Mouse (Mus musculus) embryo, embryonic 11.5 days (tissue): Measurements from ENCODE around the gene Sertad1.

Source experiments
- DNase-seq: peaks from one replicate; pipeline ENCODE4 v3.0.0-alpha.2; 2012; ENCODE audit warnings: low read depth, low spot score

Gene Sertad1

DNA sequence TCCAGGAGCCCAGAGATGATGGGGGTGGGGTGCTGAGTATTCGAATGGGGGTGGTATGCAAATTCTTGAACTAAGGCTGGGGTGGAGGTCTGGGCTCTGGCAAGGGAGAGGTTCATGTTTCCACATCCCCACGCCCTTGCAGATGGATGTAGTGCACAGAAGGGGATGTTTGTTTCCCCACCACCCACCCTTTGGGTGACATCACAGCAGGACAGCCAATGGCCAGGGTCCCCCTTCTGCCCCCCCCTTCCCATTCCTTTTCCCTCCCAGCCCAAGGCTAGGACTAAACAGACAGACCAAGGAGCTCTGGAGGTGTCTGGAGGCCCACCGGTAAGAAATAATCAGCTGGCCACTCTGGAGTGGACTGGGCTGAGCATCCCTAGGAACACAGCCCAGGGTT, 12.3 kb downstream of the Sertad1 start, which contains the start of gene Prx:
TSS of gene Prx (plus strand) at position 289 of the 400 bp plus-strand sequence.
- no peak for DNase-seq

DNA sequence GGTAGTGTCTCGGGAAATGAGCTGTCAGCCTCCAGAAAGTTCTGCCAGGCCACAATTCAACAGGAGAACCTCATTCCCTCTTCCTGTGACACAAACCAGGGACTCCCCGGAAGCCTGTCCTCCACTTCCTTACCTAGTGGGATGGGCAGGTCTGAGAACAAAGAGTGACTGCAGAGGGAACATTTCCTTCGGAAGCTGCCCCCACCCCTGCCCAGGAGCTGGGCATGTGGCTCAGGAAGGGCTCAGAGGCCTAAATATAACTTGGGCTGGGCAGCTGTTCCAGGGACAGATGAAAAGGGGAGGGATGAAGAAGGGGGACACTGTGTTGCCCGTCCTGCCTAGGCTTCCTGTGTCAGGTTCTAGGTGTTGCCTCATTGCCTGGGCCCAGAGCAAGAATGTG, 14.9 kb downstream of the Sertad1 start:
- DNase-seq, result no peak

DNA sequence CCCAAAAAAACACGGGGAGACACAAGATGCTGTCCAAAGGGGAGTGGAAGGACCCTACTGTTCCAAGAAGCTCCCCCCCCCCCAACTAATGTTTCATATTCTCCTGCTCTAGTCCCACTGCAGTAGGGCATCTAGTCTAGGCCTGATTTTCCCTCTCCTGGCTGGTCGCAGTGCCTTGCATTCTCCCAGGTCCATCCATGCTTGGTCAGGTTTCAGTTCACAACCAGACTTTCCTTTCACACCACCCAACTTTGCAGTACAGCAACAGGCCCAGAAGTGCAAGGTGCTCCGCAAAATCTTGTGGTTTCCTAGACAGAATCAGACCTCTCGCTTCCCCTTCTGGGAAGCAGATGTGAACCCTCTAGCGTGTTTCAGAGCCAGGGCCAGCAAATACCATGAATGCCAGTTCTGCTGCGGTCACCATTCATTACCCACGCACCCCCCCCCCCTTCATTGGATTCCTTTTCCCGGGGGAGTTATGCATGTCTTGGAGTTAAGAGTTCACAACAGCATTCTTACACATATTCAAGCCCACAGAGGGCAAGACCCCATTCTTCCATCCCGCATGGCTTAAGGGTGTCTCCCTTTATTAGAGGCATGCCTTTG, 20.2 kb downstream of the Sertad1 start:
- no peak for DNase-seq

DNA sequence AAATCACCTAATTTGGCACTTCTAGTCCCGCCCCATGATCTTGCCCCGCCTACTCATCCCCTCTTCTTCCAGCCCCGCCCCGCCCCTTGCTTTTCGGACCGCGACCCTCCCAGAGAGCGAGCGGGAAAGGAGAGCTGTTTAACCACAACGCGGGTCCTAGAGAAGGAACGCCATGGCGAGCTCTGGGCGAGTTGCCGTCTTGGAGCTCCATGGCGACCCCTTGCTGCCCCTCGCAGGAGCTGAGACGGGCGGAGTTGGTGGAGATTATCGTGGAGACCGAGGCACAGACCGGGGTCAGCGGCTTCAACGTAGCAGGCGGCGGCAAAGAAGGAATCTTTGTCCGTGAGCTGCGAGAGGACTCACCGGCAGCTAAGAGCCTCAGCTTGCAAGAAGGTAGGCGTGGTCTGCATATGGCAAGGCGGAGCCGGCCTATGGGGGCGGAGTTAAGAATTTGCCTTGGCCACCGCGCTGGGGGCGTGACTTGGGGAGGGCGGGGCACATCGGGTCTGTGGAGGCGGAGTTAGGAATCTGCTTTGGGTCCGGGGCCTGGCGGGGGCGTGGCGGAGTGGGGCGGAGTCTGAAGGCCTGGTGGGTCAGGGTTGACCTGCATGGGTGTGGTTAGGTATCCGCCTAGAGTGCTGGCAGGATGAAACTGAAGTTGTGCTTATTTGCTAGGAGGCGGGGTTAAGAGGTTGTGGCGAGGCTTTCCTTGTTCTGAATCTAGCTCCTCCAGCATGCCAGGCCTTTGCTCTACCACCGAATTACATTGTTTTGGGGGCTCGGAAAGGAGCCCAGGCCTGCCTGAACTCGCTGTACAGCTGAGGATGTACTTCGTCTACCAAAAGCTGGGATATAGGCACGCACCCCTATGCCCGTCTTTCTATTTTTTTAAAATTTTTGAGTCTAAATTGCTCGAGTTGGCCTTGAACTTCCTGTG, 21.3 kb downstream of the Sertad1 start:
- peak; percentile 97 for DNase-seq

DNA sequence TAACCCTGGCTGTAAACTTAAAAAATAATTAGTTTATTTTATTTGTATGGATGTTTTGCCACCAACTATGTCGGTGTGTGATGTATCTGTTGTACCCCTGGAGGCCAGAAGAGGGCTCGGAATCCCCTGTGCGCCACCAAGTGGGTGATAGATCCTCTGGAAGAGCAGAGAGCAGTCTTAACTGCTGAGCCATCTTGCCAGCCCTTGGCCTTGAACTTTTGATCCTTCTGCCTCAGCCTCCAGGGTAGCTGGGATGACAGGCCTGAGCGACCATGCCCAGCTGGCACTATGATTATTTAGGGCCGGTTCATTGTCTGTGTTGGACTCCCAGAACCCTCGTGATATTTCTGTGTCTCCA, 21.9 kb downstream of the Sertad1 start:
- peak; percentile 40 for DNase-seq

DNA sequence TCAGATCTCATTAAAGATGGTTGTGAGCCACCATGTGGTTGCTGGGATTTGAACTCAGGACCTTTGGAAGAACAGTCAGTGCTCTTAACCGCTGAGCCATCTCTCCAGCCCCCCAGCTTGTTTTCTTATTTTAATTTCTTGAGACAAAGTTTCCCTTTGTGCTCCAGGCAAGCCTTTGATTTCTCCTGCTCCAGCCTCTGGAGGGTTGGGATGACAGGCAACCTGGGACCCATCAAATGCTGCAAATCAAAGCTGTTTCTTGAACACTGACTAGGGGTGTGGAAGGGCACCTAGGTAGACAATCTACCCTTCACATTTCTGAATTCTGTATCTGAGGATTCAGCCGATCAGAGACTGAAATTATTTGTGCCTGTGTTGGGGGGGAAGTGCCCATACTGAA, 24.1 kb downstream of the Sertad1 start:
- no peak for DNase-seq

DNA sequence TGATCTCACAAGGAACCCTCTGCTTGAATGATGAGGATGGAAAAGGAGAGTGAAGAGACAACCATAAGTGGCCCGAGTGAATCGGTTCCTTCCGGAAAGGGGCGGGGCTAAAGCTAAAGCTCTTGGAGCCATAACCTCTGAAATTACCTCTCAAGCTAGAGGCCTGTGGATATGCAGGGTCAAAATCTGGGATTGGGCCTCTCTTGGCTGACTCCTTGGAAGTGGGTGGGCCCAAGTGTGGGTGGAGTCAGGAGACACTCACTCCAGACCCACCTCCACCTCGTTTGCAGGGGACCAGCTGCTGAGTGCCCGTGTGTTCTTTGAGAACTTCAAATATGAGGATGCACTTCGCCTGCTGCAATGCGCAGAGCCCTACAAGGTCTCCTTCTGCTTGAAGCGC, 28.3 kb downstream of the Sertad1 start:
- no peak for DNase-seq

DNA sequence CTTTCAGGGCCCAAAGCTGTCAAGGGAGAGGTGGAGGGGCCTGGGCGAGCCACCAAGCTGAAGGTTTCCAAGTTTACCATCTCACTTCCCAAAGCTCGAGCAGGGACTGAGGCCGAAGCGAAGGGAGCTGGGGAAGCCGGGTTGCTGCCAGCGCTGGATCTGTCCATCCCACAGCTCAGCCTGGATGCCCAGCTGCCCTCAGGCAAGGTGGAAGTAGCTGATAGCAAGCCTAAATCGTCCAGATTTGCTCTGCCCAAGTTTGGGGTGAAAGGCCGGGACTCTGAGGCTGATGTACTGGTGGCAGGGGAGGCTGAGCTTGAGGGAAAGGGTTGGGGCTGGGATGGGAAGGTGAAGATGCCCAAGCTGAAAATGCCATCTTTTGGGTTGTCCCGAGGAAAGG, 31.6 kb downstream of the Sertad1 start:
- DNase-seq, result no peak

DNA sequence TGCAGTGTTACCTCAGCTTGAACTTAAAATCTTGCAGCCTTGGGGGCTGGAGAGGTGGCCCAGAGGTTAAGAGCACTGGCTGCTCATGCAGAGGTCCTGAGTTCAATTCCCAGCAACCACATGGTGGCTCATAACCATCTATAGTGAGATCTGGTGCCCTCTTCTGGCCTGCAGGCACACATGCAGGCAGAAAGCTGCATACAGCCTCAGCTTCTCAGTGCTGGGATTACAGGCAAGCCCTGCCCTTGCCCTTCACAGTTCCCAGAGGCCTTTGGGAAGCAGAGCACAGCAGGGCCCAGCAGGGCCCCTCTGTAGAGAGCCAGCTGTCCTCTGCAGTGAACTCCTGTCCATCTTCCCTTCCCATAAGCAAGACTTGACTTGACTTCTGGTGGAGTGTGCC, 33.4 kb downstream of the Sertad1 start:
- no peak for DNase-seq

DNA sequence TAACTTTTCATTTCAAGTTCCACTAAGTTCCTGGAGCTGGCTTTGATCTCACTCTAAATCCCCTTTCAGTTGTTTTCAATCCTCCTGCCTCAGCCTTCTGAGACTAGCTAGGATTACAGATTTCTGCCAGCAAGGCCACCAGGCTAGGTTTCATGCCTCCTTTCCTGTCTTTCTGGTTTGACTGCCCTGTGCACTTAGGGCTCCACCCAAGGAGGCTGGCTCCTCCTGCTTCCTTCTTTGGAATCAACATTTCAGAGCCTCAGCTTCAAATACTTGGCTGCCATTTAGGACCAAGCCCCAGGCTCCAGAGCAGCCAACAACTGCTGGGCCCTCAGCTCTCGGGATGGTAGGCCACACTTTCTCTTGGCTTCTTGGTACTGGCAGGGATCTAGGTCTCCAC, 33.9 kb downstream of the Sertad1 start:
- DNase-seq, result no peak

DNA sequence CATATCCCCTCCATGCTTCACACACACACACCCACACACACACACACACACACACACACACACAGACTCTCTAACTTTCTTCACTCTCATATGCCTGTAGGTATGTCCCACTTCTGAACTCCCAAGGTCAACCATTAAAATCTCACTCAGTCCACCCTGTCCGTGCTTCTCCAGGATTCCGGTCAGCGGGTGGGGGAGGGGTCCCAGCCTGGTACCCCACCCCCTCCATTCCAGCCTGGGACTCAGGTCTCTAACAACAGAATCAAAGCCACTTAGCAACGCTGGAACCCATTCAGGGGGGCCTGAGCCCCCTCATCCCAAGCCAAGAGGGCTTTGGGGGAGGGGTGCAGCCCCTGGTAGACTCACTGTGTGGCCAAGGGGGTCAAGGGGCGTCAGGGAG, 36.3 kb downstream of the Sertad1 start, which contains the start of gene Hipk4:
TSS of gene Hipk4 (plus strand) at position 301 of the 400 bp plus-strand sequence.
- no peak for DNase-seq

DNA sequence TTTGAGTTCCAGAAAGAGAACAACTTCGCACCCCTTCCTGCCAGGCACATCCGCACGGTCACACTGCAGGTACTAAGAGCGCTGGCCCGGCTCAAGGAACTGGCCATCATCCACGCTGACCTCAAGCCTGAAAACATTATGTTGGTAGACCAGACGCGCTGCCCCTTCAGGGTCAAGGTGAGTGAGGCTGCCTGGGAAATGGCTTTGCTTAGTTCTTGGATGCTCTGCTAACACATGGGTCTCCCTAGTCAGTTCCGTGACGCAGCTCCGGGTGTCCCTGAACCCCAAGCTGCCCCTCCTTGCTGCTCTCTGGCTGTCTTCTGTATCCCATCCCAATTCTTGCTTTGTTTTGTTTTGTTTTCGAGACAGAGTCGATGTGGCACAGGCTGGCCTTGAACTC, 37.1 kb downstream of the Sertad1 start:
- no peak for DNase-seq

DNA sequence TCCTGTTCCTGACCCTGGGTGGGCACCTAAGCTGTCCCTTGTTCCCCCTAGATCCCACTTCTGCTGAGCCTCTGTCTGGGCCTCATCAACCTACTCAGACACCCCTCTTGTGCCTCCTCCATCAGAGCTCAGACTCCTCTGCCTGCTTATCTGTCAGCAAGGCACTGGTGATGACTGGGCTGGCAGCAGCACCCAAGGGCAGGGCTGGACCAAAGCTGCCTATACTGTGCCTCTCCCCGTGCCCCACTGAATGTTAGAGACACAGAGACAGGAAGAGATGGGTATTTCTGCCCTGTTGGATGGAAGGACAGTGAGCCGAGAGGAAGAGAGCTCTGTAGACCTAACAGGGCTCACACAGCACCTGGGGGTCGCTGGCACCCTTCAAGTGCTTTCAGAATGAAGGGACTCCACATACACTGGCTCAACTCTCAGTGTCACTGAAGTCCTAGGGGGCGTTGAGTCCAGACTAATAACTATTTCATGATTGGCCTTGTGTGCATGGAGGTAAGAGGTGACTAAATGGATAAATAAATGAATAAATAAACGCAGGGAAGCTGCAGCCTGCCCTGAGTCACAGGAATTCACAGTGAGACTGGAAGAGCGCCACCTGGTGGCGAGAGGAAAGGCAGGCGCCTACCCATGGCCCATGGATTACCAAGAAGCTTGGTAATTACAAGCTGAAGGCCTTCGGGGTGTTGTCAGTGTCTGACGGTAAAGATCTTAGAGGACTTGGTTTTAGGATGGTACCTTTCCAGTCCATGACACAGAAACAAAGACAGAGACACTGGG, 39.5 kb downstream of the Sertad1 start:
- peak; percentile 79 for DNase-seq

DNA sequence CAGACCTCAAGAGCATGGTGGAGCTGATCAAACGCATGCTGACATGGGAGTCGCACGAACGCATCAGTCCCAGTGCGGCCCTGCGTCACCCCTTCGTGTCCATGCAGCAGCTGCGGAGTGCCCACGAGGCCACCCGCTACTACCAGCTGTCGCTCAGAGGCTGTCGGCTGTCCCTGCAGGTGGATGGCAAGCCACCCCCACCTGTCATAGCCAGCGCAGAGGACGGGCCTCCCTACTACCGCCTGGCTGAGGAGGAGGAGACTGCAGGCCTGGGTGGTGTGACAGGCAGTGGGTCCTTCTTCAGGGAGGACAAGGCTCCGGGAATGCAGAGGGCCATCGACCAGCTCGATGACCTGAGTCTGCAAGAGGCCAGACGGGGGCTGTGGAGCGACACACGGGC, 42.4 kb downstream of the Sertad1 start:
- no peak for DNase-seq

DNA sequence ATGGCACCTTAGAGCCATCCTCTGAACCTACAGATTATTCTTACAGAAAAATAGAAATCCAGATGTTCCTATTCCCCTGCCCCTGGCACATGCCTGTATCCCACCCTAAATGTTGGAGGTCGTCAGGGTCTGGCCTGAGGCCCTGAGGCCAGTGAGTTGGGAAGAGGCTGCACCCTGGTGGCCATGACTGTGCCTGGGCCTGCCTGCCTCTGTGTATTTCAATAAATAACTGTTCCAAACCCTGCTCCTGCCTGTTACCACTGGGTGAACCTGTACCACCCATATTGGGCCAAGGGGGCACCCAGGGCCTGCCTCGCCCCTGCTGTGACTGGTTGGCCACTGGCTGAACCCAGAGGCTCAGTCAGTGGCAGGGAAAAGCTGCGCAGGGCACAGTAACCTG, 44.2 kb downstream of the Sertad1 start:
- DNase-seq, result no peak

DNA sequence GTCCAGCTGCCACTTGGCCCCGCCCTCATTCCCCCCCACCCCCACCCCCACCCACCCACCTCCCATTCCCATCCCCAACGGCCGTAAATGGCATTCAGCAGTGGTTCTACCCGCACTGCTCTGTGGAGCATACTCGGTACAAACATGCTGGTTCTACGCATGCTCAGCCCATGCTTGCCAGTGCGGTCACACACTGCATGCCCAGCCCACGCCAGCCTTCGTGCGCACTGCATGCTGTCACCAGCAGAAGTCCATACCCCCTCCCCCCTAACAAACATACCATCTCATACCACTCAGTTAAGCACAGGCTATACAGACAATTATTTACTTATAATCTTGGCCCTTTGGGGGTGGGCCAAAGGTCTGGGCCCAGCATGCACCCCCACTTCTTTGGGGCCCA, 45.0 kb downstream of the Sertad1 start:
- DNase-seq, result no peak

DNA sequence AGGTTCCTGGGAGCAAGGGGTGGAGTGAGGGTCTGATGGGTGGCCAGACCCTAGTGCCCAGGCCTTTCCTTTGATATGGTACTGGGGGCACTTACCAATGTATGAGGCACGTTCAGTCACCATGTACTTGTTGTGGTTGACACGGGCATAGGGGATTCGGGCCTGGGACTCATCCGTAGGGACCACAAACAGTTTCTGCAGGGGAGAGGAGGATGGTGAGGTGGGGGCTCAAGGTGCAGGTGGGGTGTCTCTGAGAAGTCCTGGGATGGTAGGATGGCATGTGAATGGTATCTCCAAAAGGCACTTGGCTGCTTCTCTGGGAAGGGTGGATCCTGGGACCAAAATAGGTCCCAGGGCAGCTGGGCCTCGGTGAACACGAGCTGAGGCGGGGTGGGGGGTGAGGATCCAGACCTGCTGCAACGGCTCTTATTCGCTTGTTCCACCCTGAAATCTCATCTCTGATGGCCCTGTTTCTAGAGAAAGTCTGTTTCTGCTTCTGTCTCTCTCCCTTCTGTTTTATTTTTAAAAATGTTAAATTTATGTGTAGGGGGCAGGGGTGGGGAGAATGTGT, 45.9 kb downstream of the Sertad1 start:
- DNase-seq, result no peak

DNA sequence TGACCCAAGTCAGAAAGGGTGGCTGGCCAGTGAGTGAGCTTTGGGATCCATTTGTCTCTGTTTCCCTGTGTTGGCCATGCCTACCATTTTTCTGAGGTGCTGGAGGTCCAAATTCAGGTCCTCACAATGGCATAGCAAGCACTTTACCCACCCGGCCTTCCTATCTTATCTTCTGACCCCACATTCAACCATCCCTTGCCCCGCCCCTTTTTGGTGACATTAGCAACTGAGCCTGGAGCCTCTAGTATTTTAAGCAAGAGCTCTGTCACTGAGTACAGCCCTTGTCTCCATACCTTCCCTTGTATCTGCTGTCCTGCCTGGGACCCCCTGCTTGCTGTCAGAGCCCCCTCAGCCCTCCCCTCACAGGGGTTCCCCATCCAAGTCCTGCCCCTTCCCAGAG, 48.7 kb downstream of the Sertad1 start:
- DNase-seq, result no peak

DNA sequence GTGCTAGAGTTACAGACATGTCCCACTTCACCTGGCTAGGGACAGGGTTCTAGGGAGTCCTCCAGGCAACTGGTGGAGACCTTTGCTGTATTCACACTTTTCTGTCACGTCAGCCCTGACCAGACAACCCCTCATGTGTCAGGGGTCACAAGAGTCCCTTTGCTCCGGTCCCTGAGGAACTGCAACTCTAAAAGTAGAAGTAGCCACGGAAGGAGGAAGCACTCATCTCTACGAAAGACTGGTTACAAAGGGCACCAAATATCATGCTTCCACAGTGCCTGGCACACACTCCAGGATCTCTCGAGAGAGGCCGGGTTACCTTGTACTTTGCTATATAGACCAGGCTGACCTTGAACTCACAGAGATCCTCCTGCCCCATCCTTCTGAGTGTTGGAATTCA, 49.9 kb downstream of the Sertad1 start:
- DNase-seq, result no peak

DNA sequence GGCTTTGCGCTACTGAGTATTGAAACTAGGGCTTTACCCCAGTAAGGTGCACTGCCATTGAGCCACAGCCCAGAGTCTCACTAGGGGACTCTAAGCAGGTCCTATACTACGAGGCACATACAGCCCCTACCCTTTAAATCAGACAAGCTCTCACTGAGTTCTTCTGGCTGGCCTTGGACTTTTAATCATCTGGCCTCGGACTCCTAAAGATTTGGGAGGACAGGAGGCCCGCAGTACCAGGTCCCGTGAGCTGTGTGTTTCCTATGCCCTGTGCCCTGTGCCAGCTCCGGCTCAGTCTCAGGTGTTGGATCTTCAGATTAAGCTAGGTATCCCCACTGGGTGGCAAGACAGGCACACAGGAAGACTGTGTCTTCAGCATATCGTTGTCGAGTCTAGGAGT, 51.3 kb downstream of the Sertad1 start:
- no peak for DNase-seq

DNA sequence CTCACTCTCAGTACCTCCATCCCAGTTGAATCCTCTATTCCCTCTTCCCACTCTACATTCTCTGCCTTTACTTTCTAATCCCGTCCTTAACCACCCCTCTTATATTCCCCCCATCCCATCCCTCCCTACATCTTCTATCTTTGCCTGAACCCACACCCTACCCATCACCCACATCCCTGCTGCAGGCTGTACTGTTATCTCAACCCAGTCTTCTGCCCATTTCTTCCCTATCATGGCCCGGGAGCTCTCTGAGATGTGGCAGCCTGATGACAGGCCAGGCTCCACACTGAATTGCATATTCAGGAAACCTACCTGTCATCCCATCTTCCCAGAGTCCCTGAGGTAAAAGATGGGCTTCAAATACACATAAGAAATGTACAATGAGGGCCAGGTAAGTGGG, 52.1 kb downstream of the Sertad1 start:
- no peak for DNase-seq
